Mouse (Mus musculus): ENCODE measurements around the gene Lrch4.
A peak's percentile ranks its signal among the peaks of the same experiment; 100 is the strongest.

- TF ChIP-seq CTCF (IDR thresholded peaks at IDR 0.05; ENCODE audit: insufficient read depth, low read depth, low read length): no peak
- TF ChIP-seq POLR2A (IDR thresholded peaks at IDR 0.05; ENCODE audit: insufficient read depth, low read depth, low read length): peak; percentile 29; the same call in 1 of the 2 replicates
Measured at GRCm38 (mm10) chr5:137600619-137601364, 28.1 kb upstream of the Lrch4 start, which contains the start of gene Mospd3.

Data from olfactory bulb, adult 2 months (tissue).